Mouse (Mus musculus): ENCODE data around the gene Gpr3.

DNA sequence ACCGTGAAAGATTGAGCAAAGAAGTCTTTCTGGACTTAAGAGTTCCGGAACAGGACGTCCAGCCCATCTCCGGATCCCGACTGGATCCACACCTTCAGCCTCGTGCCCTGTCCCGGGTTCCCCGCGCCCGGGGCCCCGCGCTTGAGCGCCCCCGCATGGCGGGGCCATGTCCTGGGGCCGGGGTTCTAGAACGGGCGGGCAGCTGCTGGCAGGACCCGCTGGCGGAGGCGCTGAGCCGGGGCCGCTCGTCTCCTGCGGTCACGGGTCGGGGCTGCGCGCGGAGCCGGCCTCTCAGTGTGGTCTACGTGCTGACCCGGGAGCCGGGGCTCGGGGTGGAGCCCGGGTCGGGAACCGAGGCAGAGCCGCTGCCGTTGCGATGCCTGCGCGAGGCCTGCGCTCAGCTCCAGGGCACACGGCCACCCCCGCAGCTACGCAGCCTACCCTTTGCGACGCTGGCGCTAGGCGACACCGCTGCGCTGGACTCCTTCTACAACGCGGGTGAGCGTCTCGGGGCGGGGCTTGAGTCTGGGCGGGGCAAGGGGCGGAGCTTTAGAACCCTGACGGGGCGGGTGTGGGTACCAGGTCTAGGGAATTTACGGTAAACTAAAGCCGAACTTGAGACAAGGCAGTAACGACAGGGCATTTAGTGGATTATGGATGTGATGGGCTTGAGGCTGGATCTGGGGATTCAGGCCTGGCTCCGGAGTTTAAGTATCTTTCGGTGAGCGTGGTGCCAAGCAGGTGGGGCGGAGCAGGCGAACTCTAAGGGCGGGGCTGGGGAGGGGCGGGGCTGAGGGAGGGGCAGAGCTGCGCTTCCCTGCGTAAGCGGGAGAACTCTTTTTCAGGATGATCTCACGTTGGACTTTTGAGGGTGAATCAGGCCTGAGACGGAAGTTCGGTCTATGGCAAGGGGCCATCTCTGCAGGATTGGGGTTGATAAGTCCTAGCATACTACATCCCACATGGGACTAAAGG lies 28.9 kb upstream of the Gpr3 start:
- TF ChIP-seq CTCF (IDR thresholded peaks at IDR 0.05; ENCODE audit: borderline replicate concordance, control insufficient read depth, extremely low read depth, insufficient read depth, low read length, poor library complexity): peak; percentile 64; the same call in 1 of the 2 replicates
- peak; percentile 55 for TF ChIP-seq POLR2A (IDR thresholded peaks at IDR 0.05; ENCODE audit: control insufficient read depth, extremely low read depth, insufficient read depth, low read length, poor library complexity)
